Mouse (Mus musculus) olfactory bulb, adult 2 months (tissue): Measurements from ENCODE around the gene Gm11563.
"Not testable (repeated sequence)": the region's sequence is repeated elsewhere in the genome, so short reads cannot be mapped to it uniquely, and the experiment has no call there.

Experiments
- CTCF ChIP-seq: fragments of 200-500 bp; IDR thresholded peaks from 2 replicates; pipeline ENCODE4 v1.5.1; 2012; ENCODE audit warnings: low read depth, mild to moderate bottlenecking, low read length, moderate library complexity; ENCODE audit not compliant: insufficient read depth
- POLR2A ChIP-seq: fragments of 200-500 bp; IDR thresholded peaks from 2 replicates; pipeline ENCODE4 v1.6.1; 2012; ENCODE audit warnings: mild to moderate bottlenecking, low read depth, low read length, moderate library complexity; ENCODE audit not compliant: insufficient read depth

- TF ChIP-seq CTCF, POLR2A: not testable (repeated sequence)
Measured at GRCm38 (mm10) chr11:99610089-99610488, 48.7 kb downstream of the Gm11563 start, which contains the start of gene Gm11937.
